Mouse (Mus musculus): ENCODE data around the gene Cc2d2b.

DNA sequence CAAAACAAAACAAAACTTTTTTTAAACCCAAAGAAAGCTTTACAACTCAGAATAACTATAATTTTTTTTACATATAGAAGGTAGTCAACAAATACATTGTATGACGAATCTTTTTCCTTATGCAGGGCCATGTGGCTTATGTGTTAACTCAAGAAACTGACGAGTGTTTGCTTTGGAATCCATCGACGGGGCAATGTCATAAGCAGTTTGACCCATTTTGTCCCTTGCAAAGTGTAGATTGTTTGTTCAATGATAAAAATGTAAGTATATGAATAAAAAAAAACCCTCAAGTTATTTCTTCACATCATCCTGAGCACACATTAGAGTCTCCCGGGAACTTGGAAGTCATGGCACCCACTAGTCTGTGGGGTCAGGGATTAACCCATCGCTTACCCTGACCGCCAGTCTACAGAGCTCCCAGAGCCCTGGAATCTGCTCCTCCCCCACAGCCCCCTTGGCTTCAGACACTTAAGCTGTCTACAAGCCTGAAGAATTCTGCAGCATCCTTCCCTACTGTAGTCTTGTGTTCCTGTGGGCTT is 67.2 kb downstream of the Cc2d2b start:
- TF ChIP-seq CTCF (IDR thresholded peaks at IDR 0.05; ENCODE audit: low read depth, low read length) (no peak), POLR2A (IDR thresholded peaks at IDR 0.05; ENCODE audit: extremely low read depth, insufficient read depth, low read length) (no peak)
